Mouse (Mus musculus) C2C12 (cell line): ENCODE results near the gene Kctd11. TPM values are rescaled to one million over a fixed set of nuclear protein-coding genes. Genes with fewer than 3 reads are reported as not detected.

Experiments
- H3K27me3 ChIP-seq: one replicate; pipeline ENCODE4 v1.6.1; 2011; ENCODE audit not compliant: control insufficient read depth, insufficient read depth, insufficient read length
- H3K36me3 ChIP-seq: one replicate; pipeline ENCODE4 v1.6.1; 2011; ENCODE audit not compliant: control insufficient read depth, insufficient read depth
- H3K4me3 ChIP-seq: one replicate; pipeline ENCODE4 v1.5.1; 2011; ENCODE audit warnings: mild to moderate bottlenecking, control low read depth; ENCODE audit not compliant: poor library complexity, insufficient read depth, severe bottlenecking
- H3K79me2 ChIP-seq: one replicate; pipeline ENCODE4 v1.6.1; 2011; ENCODE audit not compliant: control insufficient read depth, insufficient read depth
- H3K79me3 ChIP-seq: one replicate; pipeline ENCODE4 v1.6.1; 2011; ENCODE audit warnings: low read depth, control low read depth
- H3ac ChIP-seq: one replicate; pipeline ENCODE3; 2011; ENCODE audit warnings: low read depth; ENCODE audit not compliant: control insufficient read depth, insufficient read length
- CEBPB ChIP-seq: IDR thresholded peaks from one replicate; pipeline ENCODE4 v1.6.1; 2011; ENCODE audit warnings: low read depth, mild to moderate bottlenecking, control low read depth, moderate library complexity
- CTCF ChIP-seq: IDR thresholded peaks from one replicate; pipeline ENCODE4 v1.5.1; 2011; ENCODE audit not compliant: control insufficient read depth, insufficient read depth, insufficient read length
- FOSL1 ChIP-seq: IDR thresholded peaks from one replicate; pipeline ENCODE4 v1.8.0; 2011; ENCODE audit warnings: mild to moderate bottlenecking, low read length; ENCODE audit not compliant: poor library complexity, insufficient read depth, severe bottlenecking
- MAX ChIP-seq: IDR thresholded peaks from one replicate; pipeline ENCODE4 v1.6.1; 2011; ENCODE audit warnings: mild to moderate bottlenecking, control low read depth
- MYOD1 ChIP-seq: IDR thresholded peaks from one replicate; pipeline ENCODE4 v1.6.1; 2011; ENCODE audit warnings: low read depth; ENCODE audit not compliant: control insufficient read depth, insufficient read length
- MYOG ChIP-seq: IDR thresholded peaks from one replicate; pipeline ENCODE4 v1.6.1; 2011; ENCODE audit not compliant: control insufficient read depth, insufficient read length; ENCODE audit errors: extremely low read depth
- USF1 ChIP-seq: IDR thresholded peaks from one replicate; pipeline ENCODE4 v1.6.1; 2011; ENCODE audit warnings: low read depth, mild to moderate bottlenecking, control low read depth, moderate library complexity
- microRNA-seq: library from miRNA; unstranded; fragments of <30 nt; microRNA quantifications from one replicate; pipeline ENCODE4, GENCODE M21; 2019; ENCODE audit warnings: borderline microRNAs expressed
- polyA plus RNA-seq: library from polyadenylated mRNA; unstranded; fragments of >200 nt; fragmentation: generic; extraction: Trizol; gene quantifications from one replicate; pipeline ENCODE4 v1.2.1, GENCODE M21; 2012; ENCODE audit warnings: missing spikeins

The Kctd11 gene
- polyA plus RNA-seq, 1 experiment: 17.2 TPM

GRCm38 (mm10) chr11:69833554-69833953 is 47.7 kb downstream of the Kctd11 start:
- no peak overlapping the region for H3K4me3 ChIP-seq
- H3ac ChIP-seq: no peak overlapping the region
- H3K79me2 ChIP-seq: peaks cover 9% of the 10 kb centered on the region
- TF ChIP-seq USF1 (no peak), CEBPB (no peak), MYOD1 (no peak), CTCF (no peak), FOSL1 (no peak), MYOG (no peak), MAX (no peak)
- H3K27me3 ChIP-seq: no peaks in the 10 kb centered on the region
- peaks cover 12% of the 10 kb centered on the region for H3K36me3 ChIP-seq
- H3K79me3 ChIP-seq: no peaks in the 10 kb centered on the region

GRCm38 (mm10) chr11:69828832-69829231 is 52.4 kb downstream of the Kctd11 start:
- H3K27me3 ChIP-seq: no peaks in the 10 kb centered on the region
- no peak overlapping the region for H3ac ChIP-seq
- no peaks in the 10 kb centered on the region for H3K79me2 ChIP-seq
- TF ChIP-seq MAX: no peak
- no peak for TF ChIP-seq MYOD1
- no peak for TF ChIP-seq CTCF
- TF ChIP-seq USF1: no peak
- no peak for TF ChIP-seq MYOG
- TF ChIP-seq CEBPB: no peak
- no peak for TF ChIP-seq FOSL1
- no peak overlapping the region for H3K4me3 ChIP-seq
- H3K36me3 ChIP-seq: peaks cover 22% of the 10 kb centered on the region
- H3K79me3 ChIP-seq: no peaks in the 10 kb centered on the region

Small RNA genes lying within 50 kb of the gene (microRNA-seq; reads per million reads assigned to microRNA genes)
- not detected for gene Mir6924

Other genes starting within 250 kb of the Kctd11 start
- 96.0 TPM for gene Fxr2, start 248.4 kb downstream of the Kctd11 start, polyA plus RNA-seq
- gene Sox15, start 226.1 kb downstream of the Kctd11 start, polyA plus RNA-seq: 0.08 TPM
- gene Mpdu1, start 218.8 kb downstream of the Kctd11 start, polyA plus RNA-seq: 95.8 TPM
- gene Cd68, start 215.3 kb downstream of the Kctd11 start, polyA plus RNA-seq: 1.5 TPM
- gene Eif4a1, start 209.0 kb downstream of the Kctd11 start, polyA plus RNA-seq: 1,304 TPM
- gene Senp3, start 199.3 kb downstream of the Kctd11 start, polyA plus RNA-seq: 89.0 TPM
- 0.28 TPM for gene Tnfsf13, start 195.6 kb downstream of the Kctd11 start, polyA plus RNA-seq
- gene Tnfsf12, start 185.6 kb downstream of the Kctd11 start, polyA plus RNA-seq: 6.4 TPM
- gene Tnfsfm13, start 185.3 kb downstream of the Kctd11 start, polyA plus RNA-seq: 1.5 TPM
- gene Polr2a, start 122.8 kb downstream of the Kctd11 start, polyA plus RNA-seq: 84.2 TPM
- 0.08 TPM for gene Slc35g3, start 119.4 kb downstream of the Kctd11 start, polyA plus RNA-seq
- 3.0 TPM for gene Zbtb4, start 115.5 kb downstream of the Kctd11 start, polyA plus RNA-seq
- gene Chrnb1, start 85.5 kb downstream of the Kctd11 start, polyA plus RNA-seq: 37.7 TPM
- 4.2 TPM for gene Fgf11, start 79.5 kb downstream of the Kctd11 start, polyA plus RNA-seq
- 0.32 TPM for gene Tmem102, start 75.8 kb downstream of the Kctd11 start, polyA plus RNA-seq
- not detected for gene Gm39566, start 66.1 kb downstream of the Kctd11 start, polyA plus RNA-seq
- not detected for gene Spem2, start 62.9 kb downstream of the Kctd11 start, polyA plus RNA-seq
- not detected for gene Spem1, start 59.2 kb downstream of the Kctd11 start, polyA plus RNA-seq
- gene Nlgn2, start 43.6 kb downstream of the Kctd11 start, polyA plus RNA-seq: 10.7 TPM
- 260 TPM for gene Tmem256, start 42.9 kb downstream of the Kctd11 start, polyA plus RNA-seq
- gene Plscr3, start 35.0 kb downstream of the Kctd11 start, polyA plus RNA-seq: 82.7 TPM
- gene Tnk1, start 22.7 kb downstream of the Kctd11 start, polyA plus RNA-seq: not detected
- gene Tmem95, start 3.4 kb downstream of the Kctd11 start, polyA plus RNA-seq: not detected
- 0.21 TPM for gene Acap1, start 14.1 kb upstream of the Kctd11 start, polyA plus RNA-seq
- gene 2810408A11Rik, start 19.6 kb upstream of the Kctd11 start, polyA plus RNA-seq: 2.4 TPM
- gene Neurl4, start 19.7 kb upstream of the Kctd11 start, polyA plus RNA-seq: 38.4 TPM
- gene Gps2, start 32.5 kb upstream of the Kctd11 start, polyA plus RNA-seq: 37.3 TPM
- gene Eif5a, start 40.6 kb upstream of the Kctd11 start, polyA plus RNA-seq: 2,142 TPM
- 0.02 TPM for gene Ybx2, start 54.4 kb upstream of the Kctd11 start, polyA plus RNA-seq
- 0.53 TPM for gene Slc2a4, start 66.8 kb upstream of the Kctd11 start, polyA plus RNA-seq
- gene Cldn7, start 83.4 kb upstream of the Kctd11 start, polyA plus RNA-seq: 0.06 TPM
- 141 TPM for gene Ctdnep1, start 99.8 kb upstream of the Kctd11 start, polyA plus RNA-seq
- gene Elp5, start 101.1 kb upstream of the Kctd11 start, polyA plus RNA-seq: 111 TPM
- 362 TPM for gene Gabarap, start 109.7 kb upstream of the Kctd11 start, polyA plus RNA-seq
- gene Phf23, start 114.4 kb upstream of the Kctd11 start, polyA plus RNA-seq: 93.4 TPM
- gene Dvl2, start 119.2 kb upstream of the Kctd11 start, polyA plus RNA-seq: 36.4 TPM
- 87.8 TPM for gene Acadvl, start 134.0 kb upstream of the Kctd11 start, polyA plus RNA-seq
- 25.3 TPM for gene Dlg4, start 135.5 kb upstream of the Kctd11 start, polyA plus RNA-seq
- gene Asgr1, start 172.7 kb upstream of the Kctd11 start, polyA plus RNA-seq: 4.0 TPM
- gene Asgr2, start 211.2 kb upstream of the Kctd11 start, polyA plus RNA-seq: 1.3 TPM
- gene Mgl2, start 248.9 kb upstream of the Kctd11 start, polyA plus RNA-seq: 1.8 TPM